Mouse (Mus musculus) cerebellum, adult 8-10 months (tissue): ENCODE results near the gene Cs.

Experiments
- DNase-seq: peaks from one replicate; pipeline ENCODE4 v3.0.0; 2022

The Cs gene

GRCm38 (mm10) chr10:128410560-128410845 is 73.0 kb downstream of the Cs start:
- DNase-seq, result no peak

GRCm38 (mm10) chr10:128411211-128412054 is 73.9 kb downstream of the Cs start, which contains the start of the genes Nabp2 and Rnf41:
TSS of gene Nabp2 (minus strand) at chr10:128411492.
TSS of gene Rnf41 (plus strand) at chr10:128411657.
- peak; percentile 93 for DNase-seq

- DNase-seq, result peak; percentile 48
Observed at GRCm38 (mm10) chr10:128412055-128412381, 74.5 kb downstream of the Cs start.
